Mouse (Mus musculus) testis, adult 2 months (tissue): Measurements from ENCODE around the gene Atp2b2. TPM values are rescaled to one million over a fixed set of nuclear protein-coding genes. Genes with fewer than 3 reads are reported as not detected.

ENCODE experiments used
- H3K27ac ChIP-seq: fragments of 200-500 bp; 2 replicates; pipeline ENCODE4 v1.5.1; 2012; ENCODE audit warnings: low read depth, low read length; ENCODE audit not compliant: control insufficient read depth, insufficient read depth
- H3K27me3 ChIP-seq: fragments of 200-500 bp; 2 replicates; pipeline ENCODE4 v1.6.1; 2012; ENCODE audit warnings: mild to moderate bottlenecking, low read length, moderate library complexity; ENCODE audit not compliant: control insufficient read depth, insufficient read depth
- H3K36me3 ChIP-seq: fragments of 200-500 bp; 2 replicates; pipeline ENCODE4 v1.6.1; 2012; ENCODE audit warnings: mild to moderate bottlenecking, low read length; ENCODE audit not compliant: control insufficient read depth, insufficient read depth
- H3K4me1 ChIP-seq: fragments of 200-500 bp; 2 replicates; pipeline ENCODE4 v1.6.1; 2012; ENCODE audit warnings: low read length; ENCODE audit not compliant: control insufficient read depth, insufficient read depth
- H3K4me3 ChIP-seq: fragments of 200-500 bp; 2 replicates; pipeline ENCODE4 v1.5.1; 2012; ENCODE audit warnings: low read depth, mild to moderate bottlenecking, low read length, moderate library complexity, mixed read lengths; ENCODE audit not compliant: control insufficient read depth
- CTCF ChIP-seq: fragments of 200-500 bp; IDR thresholded peaks from 2 replicates; pipeline ENCODE4 v1.5.1; 2012; ENCODE audit warnings: low read depth, mild to moderate bottlenecking, inconsistent platforms, low read length, moderate library complexity; ENCODE audit not compliant: control insufficient read depth, insufficient read depth, insufficient replicate concordance
- POLR2A ChIP-seq: fragments of 200-500 bp; IDR thresholded peaks from 2 replicates; pipeline ENCODE4 v1.6.1; 2012; ENCODE audit warnings: low read depth, mild to moderate bottlenecking, inconsistent platforms, low read length, moderate library complexity; ENCODE audit not compliant: control insufficient read depth
- polyA plus RNA-seq: library from polyadenylated mRNA; depleted of rRNA; stranded (reverse); fragments of >200 nt; gene quantifications from 2 replicates; pipeline ENCODE4 v1.2.3, GENCODE M21; 2012

The Atp2b2 gene
- polyA plus RNA-seq, 1 experiment = 0.85 TPM

DNA sequence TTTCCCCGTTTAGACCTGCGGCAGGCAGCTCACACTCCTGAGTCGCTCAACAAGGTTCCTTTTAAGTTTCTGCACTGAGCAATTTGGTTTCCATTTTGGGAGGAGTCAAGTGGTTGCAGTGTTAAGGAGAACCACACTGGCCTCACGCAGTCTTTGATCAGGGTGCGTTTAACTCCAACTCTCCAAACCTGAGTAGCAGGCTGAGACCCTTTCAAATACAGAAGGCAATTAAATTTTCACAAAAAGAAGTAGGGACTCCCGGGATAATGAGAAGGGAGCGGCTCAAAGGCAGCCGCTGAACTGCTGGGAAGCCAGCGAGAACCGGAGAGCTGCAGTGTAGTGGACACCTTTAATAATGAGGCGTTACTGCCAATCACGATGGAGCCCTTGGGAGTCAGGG lies 100.1 kb downstream of the Atp2b2 start:
- Histone ChIP-seq H3K4me1 (peaks cover 2% of the 10 kb centered on the region; the same call in 1 of the 2 replicates), H3K27ac (no peak overlapping the region), H3K36me3 (no peaks in the 10 kb centered on the region), H3K4me3 (no peak overlapping the region), H3K27me3 (no peaks in the 10 kb centered on the region)
- no peak for TF ChIP-seq POLR2A
- TF ChIP-seq CTCF = no peak

DNA sequence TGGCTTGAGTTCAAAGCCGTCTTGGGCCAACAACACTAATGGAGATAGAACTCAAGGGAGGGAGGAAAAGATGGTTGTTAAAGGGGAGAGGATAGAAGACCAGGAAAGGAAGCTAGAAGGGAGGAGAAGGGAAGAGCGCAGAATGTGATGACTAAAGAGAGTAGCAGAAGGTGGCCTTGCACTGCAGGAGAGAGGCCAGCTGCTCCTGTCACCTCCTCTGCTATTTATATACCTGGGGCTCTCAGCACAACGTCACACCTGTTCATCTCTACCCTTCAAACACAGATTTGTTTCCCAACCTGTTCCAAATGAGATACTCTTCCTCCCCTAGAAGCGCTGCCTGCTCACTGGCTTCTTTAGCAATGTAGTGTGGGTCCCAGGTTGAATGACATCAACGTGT lies 101.1 kb downstream of the Atp2b2 start:
- no peak overlapping the region for H3K4me3 ChIP-seq
- H3K4me1 ChIP-seq = peaks cover 6% of the 10 kb centered on the region
- no peak overlapping the region for H3K27ac ChIP-seq
- TF ChIP-seq POLR2A = no peak
- TF ChIP-seq CTCF = no peak
- H3K27me3 ChIP-seq = no peaks in the 10 kb centered on the region
- no peaks in the 10 kb centered on the region for H3K36me3 ChIP-seq

DNA sequence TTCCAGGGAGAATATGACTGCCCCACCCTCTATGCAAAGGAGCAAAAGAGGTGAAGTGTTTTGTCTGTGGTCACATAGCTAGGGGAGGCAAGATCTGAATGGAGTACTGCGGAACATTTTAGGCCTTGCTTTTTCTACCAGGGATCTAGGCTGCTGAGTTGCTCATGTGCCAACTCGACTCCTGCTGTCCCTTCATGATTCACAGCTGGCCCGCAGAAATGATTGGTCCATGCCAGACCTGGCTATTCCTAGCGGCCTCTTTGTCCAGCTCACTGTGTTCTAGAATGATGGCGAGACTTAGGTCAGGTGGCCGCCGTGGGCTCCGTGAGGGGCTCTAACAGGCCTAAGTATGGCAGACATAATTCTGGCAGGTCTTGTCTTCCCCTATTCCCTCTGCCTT lies 103.0 kb downstream of the Atp2b2 start:
- Histone ChIP-seq H3K27ac (no peak overlapping the region), H3K27me3 (no peaks in the 10 kb centered on the region), H3K4me1 (peaks cover 6% of the 10 kb centered on the region), H3K4me3 (no peak overlapping the region), H3K36me3 (no peaks in the 10 kb centered on the region)
- no peak for TF ChIP-seq CTCF
- TF ChIP-seq POLR2A = no peak

DNA sequence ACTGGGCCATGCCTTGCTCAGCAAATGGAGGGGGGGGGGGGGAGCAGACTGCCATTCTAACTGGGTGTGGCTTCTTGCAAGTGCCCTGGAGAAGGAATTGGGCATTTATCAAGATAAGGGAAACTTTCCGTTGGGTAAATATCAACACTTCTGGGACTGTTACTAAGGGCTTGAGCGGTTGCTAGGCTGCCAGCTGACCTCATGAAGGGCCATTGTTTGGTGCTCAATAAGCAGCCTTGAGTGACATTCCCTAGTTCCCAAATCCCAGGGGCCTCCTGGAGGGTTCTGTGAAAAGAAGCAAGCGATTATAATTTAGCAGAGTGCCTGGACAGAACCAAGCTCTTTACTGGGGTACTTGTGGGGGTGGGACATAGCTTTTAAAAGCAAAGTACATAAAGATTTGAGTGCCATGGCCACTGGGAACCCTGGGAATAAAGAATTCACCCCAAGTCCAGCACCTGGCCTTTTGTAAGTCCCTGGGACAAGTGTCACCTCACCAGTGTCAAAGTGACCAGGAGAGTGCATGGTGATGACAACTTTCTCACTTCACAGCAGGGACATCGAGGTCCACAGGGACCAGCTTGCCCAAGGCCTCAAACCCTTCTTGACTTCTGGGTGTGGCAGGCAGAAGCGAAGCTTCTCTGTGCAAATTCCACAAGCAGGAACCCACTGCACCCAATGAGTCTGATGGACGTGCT lies 105.5 kb downstream of the Atp2b2 start:
- no peaks in the 10 kb centered on the region for H3K27me3 ChIP-seq
- H3K4me1 ChIP-seq = peaks cover 6% of the 10 kb centered on the region
- no peak overlapping the region for H3K4me3 ChIP-seq
- no peak overlapping the region; the same call in 1 of the 2 replicates for H3K27ac ChIP-seq
- TF ChIP-seq POLR2A (no peak), CTCF (no peak)
- H3K36me3 ChIP-seq = no peaks in the 10 kb centered on the region

- Histone ChIP-seq H3K27ac (no peak overlapping the region), H3K27me3 (no peaks in the 10 kb centered on the region), H3K36me3 (no peaks in the 10 kb centered on the region), H3K4me1 (peaks cover 6% of the 10 kb centered on the region), H3K4me3 (no peak overlapping the region)
- TF ChIP-seq POLR2A = no peak
- TF ChIP-seq CTCF = no peak
Measured at GRCm38 (mm10) chr6:113936111-113936510, 106.3 kb downstream of the Atp2b2 start.

GRCm38 (mm10) chr6:113934692-113935091 lies 107.7 kb downstream of the Atp2b2 start:
- H3K27me3 ChIP-seq = no peaks in the 10 kb centered on the region
- no peak overlapping the region for H3K27ac ChIP-seq
- no peak for TF ChIP-seq POLR2A
- no peak for TF ChIP-seq CTCF
- H3K4me1 ChIP-seq = peaks cover 6% of the 10 kb centered on the region
- H3K4me3 ChIP-seq = no peak overlapping the region
- H3K36me3 ChIP-seq = no peaks in the 10 kb centered on the region

DNA sequence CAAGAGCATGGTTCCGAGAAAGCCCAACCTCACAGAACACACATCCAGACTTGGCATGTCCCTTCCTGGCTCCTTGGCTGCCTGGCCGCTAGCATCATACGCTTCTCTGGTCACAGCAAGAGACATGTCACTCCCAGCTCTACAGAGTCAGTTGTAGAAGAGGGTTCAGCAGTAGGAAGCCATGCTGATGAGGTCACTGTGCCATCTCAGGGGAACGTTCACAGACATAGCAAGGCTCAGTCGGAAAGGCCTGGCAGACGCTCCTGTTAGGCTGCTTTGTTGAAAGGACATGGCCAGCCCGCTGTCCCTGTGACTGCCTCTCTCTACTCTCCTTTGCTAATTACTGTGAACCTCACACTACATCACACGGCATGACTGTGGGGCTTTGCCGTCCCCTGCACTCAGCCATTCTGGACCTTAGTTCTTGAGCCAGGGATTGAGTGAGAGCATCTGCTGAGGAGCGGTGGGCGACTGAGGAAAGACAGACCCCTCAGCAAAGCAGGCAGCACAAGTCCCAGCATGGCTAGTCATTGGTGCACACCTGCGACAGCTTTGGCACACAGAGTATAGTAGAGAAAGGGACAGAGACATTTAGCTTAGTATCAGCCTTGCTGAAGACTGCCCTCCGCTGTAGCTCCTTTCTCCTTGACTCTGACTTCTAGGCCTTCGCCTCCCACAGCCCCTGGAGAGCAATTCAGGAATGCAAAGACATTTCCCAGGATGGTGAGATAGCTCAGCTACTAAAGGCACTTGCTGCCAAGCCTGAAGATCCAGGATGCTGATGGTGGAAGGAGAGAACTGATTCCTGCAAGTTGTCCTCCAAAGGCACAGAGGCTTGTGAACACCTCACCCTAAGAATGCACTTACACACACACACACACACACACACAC lies 108.9 kb downstream of the Atp2b2 start:
- Histone ChIP-seq H3K4me1 (peaks cover 4% of the 10 kb centered on the region; the same call in 1 of the 2 replicates), H3K27me3 (no peaks in the 10 kb centered on the region), H3K27ac (no peak overlapping the region), H3K36me3 (no peaks in the 10 kb centered on the region), H3K4me3 (no peak overlapping the region)
- TF ChIP-seq CTCF (no peak), POLR2A (no peak)
